Mouse (Mus musculus): ENCODE data around the gene Sgcg. TPM values are rescaled to one million over a fixed set of nuclear protein-coding genes. Genes with fewer than 3 reads are reported as not detected.
A peak's percentile ranks its signal among the peaks of the same experiment; 100 is the strongest.

Gene Sgcg
- polyA plus RNA-seq (2012; rRNA removed): 0.28 and 0.67 TPM in 2 replicates

- TF ChIP-seq CTCF (IDR thresholded peaks at IDR 0.05; ENCODE audit: control insufficient read depth, insufficient read depth, insufficient replicate concordance, low read depth, low read length) (no peak), POLR2A (IDR thresholded peaks at IDR 0.05; ENCODE audit: control insufficient read depth, low read depth, low read length) (no peak)
- Histone ChIP-seq H3K36me3 (ENCODE audit: control insufficient read depth, insufficient read depth, low read length) (no peaks in the 10 kb centered on the region), H3K4me3 (ENCODE audit: control insufficient read depth, low read depth, low read length) (no peak within 1 kb of the TSS), H3K27me3 (ENCODE audit: control insufficient read depth, insufficient read depth, low read length) (no peaks in the 10 kb centered on the region), H3K4me1 (ENCODE audit: control insufficient read depth, insufficient read depth, low read length) (no peaks in the 10 kb centered on the region), H3K27ac (ENCODE audit: control insufficient read depth, insufficient read depth, low read depth, low read length) (no peak within 1 kb of the TSS)
These were observed at the start of gene Sgcg for GRCm38 (mm10) chr14:61258352-61258751. Gene Sgcg (minus strand): TSS chr14:61258490.

DNA sequence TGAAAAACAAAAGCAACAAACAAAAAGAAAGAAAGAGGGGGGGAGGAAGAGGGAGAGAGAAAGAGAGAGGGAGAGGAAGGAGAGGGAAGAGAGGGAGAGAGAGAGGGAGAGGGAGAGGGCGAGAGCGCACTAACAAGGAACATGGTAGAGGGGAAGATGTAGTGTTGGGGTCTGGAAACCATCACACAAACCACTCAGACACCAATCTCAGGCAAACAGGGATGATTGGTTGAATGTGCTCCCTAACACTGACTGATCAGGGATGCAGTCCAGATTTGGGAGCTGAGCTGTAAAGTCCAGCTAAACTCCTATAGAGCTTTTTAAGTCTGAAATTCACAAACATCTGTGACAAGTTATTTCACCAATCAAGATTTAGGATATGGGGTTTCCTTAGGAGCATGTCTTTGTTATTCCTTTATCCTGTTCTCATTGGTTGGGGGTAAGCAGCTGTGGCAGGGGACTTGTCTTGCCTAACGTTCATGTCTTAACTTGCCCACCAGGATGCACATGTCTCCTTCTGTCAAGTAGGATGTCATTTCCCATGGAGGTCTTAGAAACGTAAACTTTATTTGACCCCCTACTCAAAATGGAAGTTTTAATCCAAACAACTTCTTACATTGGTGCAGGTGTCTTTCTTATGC, 45.8 kb upstream of the Sgcg start:
- no peak for TF ChIP-seq POLR2A (IDR thresholded peaks at IDR 0.05; ENCODE audit: control insufficient read depth, low read depth, low read length)
- no peak for TF ChIP-seq CTCF (IDR thresholded peaks at IDR 0.05; ENCODE audit: control insufficient read depth, insufficient read depth, insufficient replicate concordance, low read depth, low read length)
- H3K27ac ChIP-seq (ENCODE audit: control insufficient read depth, insufficient read depth, low read depth, low read length): no peak overlapping the region
- H3K4me3 ChIP-seq (ENCODE audit: control insufficient read depth, low read depth, low read length): peak overlapping the region; percentile 85
- no peaks in the 10 kb centered on the region for H3K36me3 ChIP-seq (ENCODE audit: control insufficient read depth, insufficient read depth, low read length)
- H3K27me3 ChIP-seq (ENCODE audit: control insufficient read depth, insufficient read depth, low read length): no peaks in the 10 kb centered on the region
- H3K4me1 ChIP-seq (ENCODE audit: control insufficient read depth, insufficient read depth, low read length): no peaks in the 10 kb centered on the region

- Histone ChIP-seq H3K27me3 (ENCODE audit: control insufficient read depth, insufficient read depth, low read length) (no peaks in the 10 kb centered on the region), H3K27ac (ENCODE audit: control insufficient read depth, insufficient read depth, low read depth, low read length) (no peak overlapping the region), H3K4me1 (ENCODE audit: control insufficient read depth, insufficient read depth, low read length) (no peaks in the 10 kb centered on the region), H3K36me3 (ENCODE audit: control insufficient read depth, insufficient read depth, low read length) (no peaks in the 10 kb centered on the region), H3K4me3 (ENCODE audit: control insufficient read depth, low read depth, low read length) (no peak overlapping the region)
- no peak for TF ChIP-seq CTCF (IDR thresholded peaks at IDR 0.05; ENCODE audit: control insufficient read depth, insufficient read depth, insufficient replicate concordance, low read depth, low read length)
These were observed 44.1 kb upstream of the Sgcg start for GRCm38 (mm10) chr14:61302428-61302827.

DNA sequence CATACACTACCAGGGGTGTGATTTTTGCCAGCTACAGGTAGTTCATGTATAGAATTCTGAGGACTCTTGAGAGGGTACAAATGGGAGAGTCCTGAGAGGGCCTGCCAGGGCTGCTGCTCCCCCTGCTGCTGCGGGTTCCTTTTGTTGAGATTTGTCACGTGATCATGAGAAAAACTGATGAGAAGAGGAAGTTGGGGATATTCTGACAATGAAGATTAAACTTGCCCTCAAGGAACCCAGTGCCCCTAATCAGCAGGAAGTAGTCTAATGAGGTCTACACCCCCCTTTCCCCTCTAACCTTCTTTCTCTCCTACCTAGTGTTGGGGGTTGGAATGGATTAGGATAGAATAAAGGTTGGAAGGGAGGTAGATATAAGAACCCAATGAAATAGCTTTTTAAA, 43.0 kb upstream of the Sgcg start:
- Histone ChIP-seq H3K4me1 (ENCODE audit: control insufficient read depth, insufficient read depth, low read length) (no peaks in the 10 kb centered on the region), H3K27me3 (ENCODE audit: control insufficient read depth, insufficient read depth, low read length) (no peaks in the 10 kb centered on the region), H3K27ac (ENCODE audit: control insufficient read depth, insufficient read depth, low read depth, low read length) (no peak overlapping the region), H3K36me3 (ENCODE audit: control insufficient read depth, insufficient read depth, low read length) (no peaks in the 10 kb centered on the region), H3K4me3 (ENCODE audit: control insufficient read depth, low read depth, low read length) (no peak overlapping the region)
- no peak for TF ChIP-seq POLR2A (IDR thresholded peaks at IDR 0.05; ENCODE audit: control insufficient read depth, low read depth, low read length)
- no peak for TF ChIP-seq CTCF (IDR thresholded peaks at IDR 0.05; ENCODE audit: control insufficient read depth, insufficient read depth, insufficient replicate concordance, low read depth, low read length)

DNA sequence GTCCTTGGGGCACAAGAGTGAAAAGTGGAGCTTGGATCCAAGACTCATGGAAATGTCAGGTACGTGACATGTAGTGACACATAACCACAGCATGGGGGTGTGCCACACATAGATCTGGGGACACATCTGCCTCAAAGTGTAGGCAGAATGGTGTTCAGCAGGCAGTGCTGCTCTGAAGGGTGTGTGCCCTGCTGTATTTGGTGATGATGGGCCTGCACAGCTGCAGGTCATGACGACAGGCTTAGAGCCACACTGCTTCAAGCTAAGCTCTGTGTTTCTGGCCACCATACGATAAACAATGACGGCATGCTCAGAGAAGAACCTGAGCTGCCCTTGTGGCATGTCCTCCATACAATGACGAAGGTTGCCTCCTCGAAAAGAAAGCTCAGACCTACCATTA, 41.5 kb upstream of the Sgcg start:
- Histone ChIP-seq H3K4me1 (ENCODE audit: control insufficient read depth, insufficient read depth, low read length) (peaks cover 4% of the 10 kb centered on the region), H3K27ac (ENCODE audit: control insufficient read depth, insufficient read depth, low read depth, low read length) (no peak overlapping the region), H3K36me3 (ENCODE audit: control insufficient read depth, insufficient read depth, low read length) (no peaks in the 10 kb centered on the region), H3K27me3 (ENCODE audit: control insufficient read depth, insufficient read depth, low read length) (no peaks in the 10 kb centered on the region), H3K4me3 (ENCODE audit: control insufficient read depth, low read depth, low read length) (no peak overlapping the region)
- TF ChIP-seq CTCF (IDR thresholded peaks at IDR 0.05; ENCODE audit: control insufficient read depth, insufficient read depth, insufficient replicate concordance, low read depth, low read length) (no peak), POLR2A (IDR thresholded peaks at IDR 0.05; ENCODE audit: control insufficient read depth, low read depth, low read length) (no peak)

GRCm38 (mm10) chr14:61294738-61295079, 36.4 kb upstream of the Sgcg start:
- Histone ChIP-seq H3K4me1 (ENCODE audit: control insufficient read depth, insufficient read depth, low read length) (peaks cover 6% of the 10 kb centered on the region), H3K36me3 (ENCODE audit: control insufficient read depth, insufficient read depth, low read length) (no peaks in the 10 kb centered on the region), H3K4me3 (ENCODE audit: control insufficient read depth, low read depth, low read length) (peak overlapping the region; percentile 10; the same call in 1 of the 2 replicates), H3K27me3 (ENCODE audit: control insufficient read depth, insufficient read depth, low read length) (no peaks in the 10 kb centered on the region), H3K27ac (ENCODE audit: control insufficient read depth, insufficient read depth, low read depth, low read length) (no peak overlapping the region)
- no peak for TF ChIP-seq POLR2A (IDR thresholded peaks at IDR 0.05; ENCODE audit: control insufficient read depth, low read depth, low read length)
- TF ChIP-seq CTCF (IDR thresholded peaks at IDR 0.05; ENCODE audit: control insufficient read depth, insufficient read depth, insufficient replicate concordance, low read depth, low read length): no peak

DNA sequence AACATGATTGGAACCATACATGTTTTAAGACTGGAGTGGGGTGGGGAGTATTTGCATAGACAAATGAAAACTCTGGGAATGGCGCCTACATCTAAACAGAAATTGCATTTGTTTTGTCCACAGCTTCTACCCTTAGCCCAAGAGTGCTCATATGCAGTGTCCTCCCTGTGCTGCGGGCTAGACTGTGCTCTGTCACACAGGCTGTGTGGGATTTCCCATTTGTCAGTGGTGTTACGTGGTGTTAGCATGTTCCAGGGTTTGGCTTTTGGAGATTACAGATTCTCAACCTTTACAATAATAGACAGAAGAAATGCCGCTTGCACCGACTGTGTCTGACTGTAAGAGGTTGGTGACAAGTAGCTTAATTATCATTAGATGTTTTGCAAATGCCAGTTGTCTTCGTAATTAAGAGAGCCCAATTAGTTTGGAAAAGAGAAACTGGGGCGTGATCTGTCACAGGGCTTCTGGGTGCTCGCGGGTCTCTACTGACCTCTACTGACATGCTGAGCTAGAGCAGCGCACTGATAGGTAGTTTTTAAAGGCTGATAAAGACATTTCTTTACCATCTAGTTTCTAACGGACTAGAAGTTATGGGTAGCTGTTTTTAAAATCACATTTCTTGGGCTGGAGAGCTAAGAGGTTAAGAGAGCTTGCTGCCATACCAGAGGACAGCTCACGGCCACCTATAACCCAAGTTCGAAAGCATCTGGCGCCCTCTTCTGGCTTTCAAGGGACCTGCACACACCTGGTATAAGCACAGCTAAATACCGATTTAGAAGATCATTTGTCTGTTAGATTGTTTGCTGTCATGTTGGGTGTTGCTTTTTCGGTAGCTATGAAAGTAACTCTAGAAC, 35.8 kb upstream of the Sgcg start:
- TF ChIP-seq CTCF (IDR thresholded peaks at IDR 0.05; ENCODE audit: control insufficient read depth, insufficient read depth, insufficient replicate concordance, low read depth, low read length) (peak; percentile 74), POLR2A (IDR thresholded peaks at IDR 0.05; ENCODE audit: control insufficient read depth, low read depth, low read length) (no peak)
- H3K4me1 ChIP-seq (ENCODE audit: control insufficient read depth, insufficient read depth, low read length): peaks cover 6% of the 10 kb centered on the region
- H3K36me3 ChIP-seq (ENCODE audit: control insufficient read depth, insufficient read depth, low read length): no peaks in the 10 kb centered on the region
- H3K4me3 ChIP-seq (ENCODE audit: control insufficient read depth, low read depth, low read length): 0 out of 2 replicates have a peak overlapping the region, but pooled peaks have one; percentile 10
- H3K27ac ChIP-seq (ENCODE audit: control insufficient read depth, insufficient read depth, low read depth, low read length): no peak overlapping the region
- H3K27me3 ChIP-seq (ENCODE audit: control insufficient read depth, insufficient read depth, low read length): no peaks in the 10 kb centered on the region

Measured in testis, adult 2 months (tissue).